Mouse (Mus musculus): Measurements from ENCODE around the gene Shisa7. TPM values are rescaled to one million over a fixed set of nuclear protein-coding genes. Genes with fewer than 3 reads are reported as not detected.
A peak's percentile ranks its signal among the peaks of the same experiment; 100 is the strongest.
"Not testable (repeated sequence)": the region's sequence is repeated elsewhere in the genome, so short reads cannot be mapped to it uniquely, and the experiment has no call there.

Shisa7 gene
- polyA plus RNA-seq, 1 experiment from 2014 or later: 0.44 TPM

DNA sequence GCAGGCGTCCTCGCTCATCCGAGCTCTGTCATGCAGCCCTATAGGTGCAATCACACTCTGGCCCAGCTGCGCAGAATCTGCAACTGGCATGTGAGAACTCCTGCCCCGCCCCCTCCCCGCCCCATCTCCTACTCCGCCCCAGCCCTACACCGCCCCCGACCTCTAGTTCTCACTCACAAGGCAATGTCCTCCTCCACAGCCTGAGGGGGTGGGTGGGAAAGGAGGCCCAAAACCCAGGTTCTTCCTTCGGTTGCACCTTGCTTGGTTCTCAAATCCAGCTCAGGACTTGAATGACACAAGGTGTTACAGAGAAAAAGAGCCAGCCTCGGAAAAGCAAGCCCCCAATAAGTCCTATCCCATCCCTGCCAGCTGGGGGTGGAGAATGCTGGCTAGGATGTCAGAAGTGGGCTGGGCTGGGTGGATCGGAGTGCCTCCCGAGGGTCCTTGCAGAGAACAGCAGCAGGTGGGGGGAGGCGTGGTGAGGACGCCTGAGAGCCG, 1.8 kb downstream of the Shisa7 start:
- under 1% methylated on average over 16 of the region's 16 CpGs for WGBS
- Histone ChIP-seq H3K27me3 (replicated peaks) (peaks cover 42% of the 10 kb centered on the region), H3K4me3 (replicated peaks) (peak overlapping the region; percentile 16; the same call in 1 of the 2 replicates), H3K9ac (no peak overlapping the region), H3K9me3 (no peaks in the 10 kb centered on the region), H3K36me3 (no peaks in the 10 kb centered on the region), H3K4me2 (peak overlapping the region; percentile 87), H3K27ac (no peak overlapping the region), H3K4me1 (peaks cover 23% of the 10 kb centered on the region)
- ATAC-seq (ENCODE audit: insufficient read depth, low FRiP score, low read depth): peak; percentile 69

DNA sequence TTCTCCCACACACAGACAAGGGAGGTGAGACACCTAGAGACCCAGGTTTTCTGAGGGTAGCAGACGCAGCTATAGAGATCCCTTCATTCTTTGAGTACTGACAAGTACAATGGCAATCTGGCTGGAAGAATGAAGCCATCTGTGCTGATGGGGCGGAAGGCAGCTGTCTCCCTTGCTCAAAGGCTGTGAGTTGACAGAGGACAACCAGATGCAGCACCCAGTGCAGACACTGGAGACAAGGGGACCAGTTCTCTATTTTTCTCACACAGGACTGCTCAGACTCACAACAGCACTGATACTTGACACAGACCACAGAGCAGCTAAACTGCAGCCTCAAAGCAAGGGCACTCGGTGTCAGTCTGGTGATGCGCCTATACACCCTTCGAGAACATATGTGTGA, 2.4 kb downstream of the Shisa7 start:
- no peak overlapping the region for H3K4me2 ChIP-seq
- ATAC-seq (ENCODE audit: insufficient read depth, low FRiP score, low read depth): no peak
- peaks cover 44% of the 10 kb centered on the region for H3K27me3 ChIP-seq (replicated peaks)
- H3K9me3 ChIP-seq: no peaks in the 10 kb centered on the region
- no peak overlapping the region for H3K9ac ChIP-seq
- WGBS: 51% methylated on average over 5 of the region's 5 CpGs
- H3K4me1 ChIP-seq: peaks cover 23% of the 10 kb centered on the region
- H3K4me3 ChIP-seq (replicated peaks): no peak overlapping the region
- H3K36me3 ChIP-seq: no peaks in the 10 kb centered on the region
- H3K27ac ChIP-seq: no peak overlapping the region

DNA sequence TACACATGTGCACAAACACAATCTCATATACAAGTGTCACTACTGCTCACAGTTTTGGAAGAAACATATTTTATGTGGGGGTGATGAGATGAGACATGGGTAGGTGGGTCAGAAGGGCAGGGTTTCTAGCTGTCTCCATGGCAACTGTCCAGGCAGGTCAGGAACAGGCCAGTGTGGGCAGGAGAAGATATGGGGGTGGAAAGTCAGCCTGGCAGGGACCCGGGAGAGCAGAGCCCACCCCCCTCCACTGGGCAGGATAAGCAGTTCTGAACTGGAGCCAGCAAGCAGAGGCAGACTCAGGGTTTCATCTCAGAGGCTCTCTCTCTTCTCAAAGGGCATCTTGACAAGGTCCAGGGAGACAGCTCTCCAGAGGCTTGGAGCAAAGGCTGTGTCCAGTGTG, 6.9 kb downstream of the Shisa7 start:
- Histone ChIP-seq H3K4me3 (replicated peaks) (no peak overlapping the region), H3K27ac (no peak overlapping the region), H3K36me3 (no peaks in the 10 kb centered on the region), H3K9me3 (no peaks in the 10 kb centered on the region), H3K9ac (no peak overlapping the region), H3K27me3 (replicated peaks) (peaks cover 44% of the 10 kb centered on the region), H3K4me1 (peaks cover 11% of the 10 kb centered on the region), H3K4me2 (no peak overlapping the region)
- 0% methylated on average over 1 of the region's 1 CpGs for WGBS
- ATAC-seq (ENCODE audit: insufficient read depth, low FRiP score, low read depth): no peak

DNA sequence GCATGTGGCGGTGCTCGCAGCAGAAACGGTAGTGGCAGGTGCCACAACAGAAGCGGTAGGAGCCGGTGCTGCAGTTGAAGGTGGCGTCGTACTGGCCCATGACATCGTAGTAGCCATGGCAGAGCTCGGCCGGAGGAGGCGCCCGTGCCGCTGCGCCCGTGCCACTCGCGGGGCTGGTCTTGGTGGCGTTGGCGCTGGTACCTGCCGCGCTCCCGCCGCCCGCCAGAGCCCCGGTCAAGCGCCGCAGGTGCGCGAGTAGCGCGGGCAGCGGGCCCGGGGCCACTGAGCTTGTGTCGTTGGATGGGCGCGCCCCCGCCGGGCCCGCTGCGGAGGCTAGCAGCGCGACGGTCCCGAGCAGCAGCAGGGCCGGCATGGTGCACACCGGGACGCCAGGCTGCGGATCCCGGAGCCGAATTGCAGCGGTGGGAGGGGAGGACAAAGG, 8.1 kb downstream of the Shisa7 start:
- H3K4me2 ChIP-seq: peak overlapping the region; percentile 88
- H3K4me1 ChIP-seq: peaks cover 8% of the 10 kb centered on the region
- H3K9me3 ChIP-seq: no peaks in the 10 kb centered on the region
- H3K27me3 ChIP-seq (replicated peaks): peaks cover 32% of the 10 kb centered on the region
- no peak overlapping the region for H3K27ac ChIP-seq
- no peaks in the 10 kb centered on the region for H3K36me3 ChIP-seq
- WGBS: under 1% methylated on average over 51 of the region's 51 CpGs
- H3K9ac ChIP-seq: peak overlapping the region; percentile 16; the same call in 1 of the 2 replicates
- peak; percentile 86; the same call in 1 of the 2 replicates for ATAC-seq (ENCODE audit: insufficient read depth, low FRiP score, low read depth)
- H3K4me3 ChIP-seq (replicated peaks): peak overlapping the region; percentile 46

DNA sequence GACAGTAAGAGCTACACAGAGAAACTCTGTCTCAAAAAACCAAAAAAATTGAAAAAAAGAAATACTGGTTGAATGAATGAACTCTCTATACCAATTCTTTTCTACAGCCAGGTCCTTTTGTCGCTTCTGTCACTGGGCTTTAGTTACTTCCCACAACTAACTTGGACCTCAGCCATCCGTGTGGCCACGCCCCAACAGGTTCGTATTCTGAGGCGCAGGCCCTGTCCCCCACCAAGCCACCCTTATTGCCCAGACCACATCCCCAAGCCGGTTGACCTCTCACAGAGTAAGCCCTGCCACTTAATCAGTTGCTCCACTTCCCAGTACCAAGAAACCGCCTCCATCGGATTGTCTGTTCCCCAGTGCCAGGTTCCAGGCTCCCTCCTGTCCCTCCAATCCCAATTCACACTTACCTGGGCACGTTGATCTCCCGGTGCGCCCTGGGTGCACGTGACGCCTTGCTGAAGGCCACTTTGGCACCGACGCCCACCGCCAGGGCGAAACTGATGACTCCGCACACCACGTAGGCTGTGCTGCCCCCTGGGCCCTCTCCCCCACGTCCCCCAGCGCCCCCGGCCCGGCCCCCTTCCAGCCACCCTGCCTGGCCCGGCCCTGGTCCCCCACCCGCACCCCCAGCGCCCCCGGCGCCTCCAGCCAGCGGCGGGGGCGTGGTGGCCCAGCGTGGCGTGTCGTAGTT, 8.7 kb downstream of the Shisa7 start:
- Histone ChIP-seq H3K9ac (peak overlapping the region; percentile 16; the same call in 1 of the 2 replicates), H3K4me2 (peak overlapping the region; percentile 88), H3K27me3 (replicated peaks) (peaks cover 32% of the 10 kb centered on the region), H3K4me1 (peaks cover 8% of the 10 kb centered on the region), H3K27ac (no peak overlapping the region), H3K9me3 (no peaks in the 10 kb centered on the region), H3K4me3 (replicated peaks) (peak overlapping the region; percentile 46), H3K36me3 (no peaks in the 10 kb centered on the region)
- WGBS: 4% methylated on average over 33 of the region's 34 CpGs
- ATAC-seq (ENCODE audit: insufficient read depth, low FRiP score, low read depth): no peak; the same call in 1 of the 2 replicates

DNA sequence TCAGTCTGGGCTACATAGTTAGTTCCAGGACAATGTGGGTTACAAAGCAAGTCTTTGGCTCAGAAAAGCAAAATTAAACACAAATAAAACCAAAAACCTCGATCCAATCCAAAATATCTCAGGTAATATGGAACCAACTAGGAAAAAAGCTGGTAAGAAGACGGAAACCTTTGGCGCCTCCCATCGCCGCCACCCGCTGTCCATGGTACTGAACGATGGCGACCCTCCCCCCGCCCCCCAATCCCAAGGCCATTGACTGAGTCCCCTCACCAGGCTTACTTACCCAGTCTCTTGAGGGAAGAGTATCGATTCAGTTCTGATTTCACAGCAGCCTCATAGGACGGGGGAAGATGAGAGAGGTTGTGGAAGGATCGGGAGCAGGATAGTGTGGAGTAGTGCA, 14.0 kb downstream of the Shisa7 start:
- Histone ChIP-seq H3K4me2 (no peak overlapping the region), H3K27me3 (replicated peaks) (peaks cover 17% of the 10 kb centered on the region), H3K4me1 (no peaks in the 10 kb centered on the region), H3K9me3 (no peaks in the 10 kb centered on the region), H3K4me3 (replicated peaks) (no peak overlapping the region), H3K36me3 (no peaks in the 10 kb centered on the region), H3K27ac (no peak overlapping the region), H3K9ac (no peak overlapping the region)
- no peak for ATAC-seq (ENCODE audit: insufficient read depth, low FRiP score, low read depth)
- WGBS: 8% methylated on average over 12 of the region's 12 CpGs

DNA sequence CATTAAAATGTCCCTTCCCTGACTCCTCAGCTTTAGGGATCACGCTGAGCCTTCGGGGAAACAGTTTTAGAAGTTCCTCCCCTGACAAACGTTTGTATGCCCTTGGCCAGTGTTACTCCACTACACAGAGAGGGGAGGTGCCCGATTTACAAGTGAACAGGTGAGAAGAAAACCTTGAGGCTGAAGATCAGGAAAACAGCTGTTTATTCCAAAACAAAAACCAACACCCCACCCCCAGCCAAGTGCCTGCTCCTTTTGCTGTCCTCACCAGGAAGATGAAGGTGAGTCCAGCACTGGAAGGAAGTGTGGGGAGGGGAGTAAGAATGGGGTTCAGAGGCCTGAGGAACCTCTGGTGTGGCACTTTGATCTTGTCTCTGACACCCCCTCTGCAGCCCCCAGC, 19.1 kb downstream of the Shisa7 start:
- H3K4me2 ChIP-seq: no peak overlapping the region
- H3K27me3 ChIP-seq (replicated peaks): no peaks in the 10 kb centered on the region
- no peak overlapping the region for H3K4me3 ChIP-seq (replicated peaks)
- no peaks in the 10 kb centered on the region for H3K9me3 ChIP-seq
- H3K36me3 ChIP-seq: no peaks in the 10 kb centered on the region
- WGBS: 40% methylated on average over 4 of the region's 4 CpGs
- no peak overlapping the region for H3K9ac ChIP-seq
- peak; percentile 16; the same call in 1 of the 2 replicates for ATAC-seq (ENCODE audit: insufficient read depth, low FRiP score, low read depth)
- H3K4me1 ChIP-seq: no peaks in the 10 kb centered on the region
- H3K27ac ChIP-seq: no peak overlapping the region

DNA sequence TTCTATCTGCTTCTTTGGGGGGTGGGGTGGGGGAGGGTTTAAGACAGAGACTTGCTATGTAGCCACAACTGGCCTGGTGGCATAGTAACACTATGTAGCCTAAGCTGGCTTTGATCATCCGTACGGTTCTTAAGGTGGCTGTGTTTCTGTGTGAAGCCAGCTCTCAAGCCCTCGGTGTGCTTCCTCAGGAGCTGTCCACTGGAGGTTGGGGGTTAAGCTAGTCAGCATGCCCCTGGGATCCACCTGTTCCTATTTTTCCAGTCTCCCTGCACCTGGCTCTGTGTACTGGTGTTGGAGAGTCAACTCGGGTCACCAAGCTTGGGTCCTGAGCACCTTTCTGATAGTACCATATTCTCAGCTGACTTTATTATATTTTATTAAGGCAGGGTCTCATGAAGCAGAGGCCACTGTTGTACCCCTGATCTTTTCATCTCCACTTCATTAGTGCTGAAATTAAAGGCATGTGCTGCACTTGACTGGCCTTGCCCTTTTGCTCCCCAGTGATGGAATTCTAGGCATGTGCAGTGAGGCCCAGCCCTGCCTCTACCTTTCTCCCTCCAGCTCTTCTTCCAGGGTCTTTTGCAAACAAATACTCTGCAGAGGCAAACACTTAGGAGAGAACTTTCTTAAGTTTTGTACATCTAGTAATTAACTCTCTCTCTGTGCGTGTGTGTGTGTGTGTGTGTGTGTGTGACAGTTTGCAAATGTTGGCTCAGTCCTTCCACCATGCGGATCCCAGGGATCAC, 22.2 kb downstream of the Shisa7 start:
- ATAC-seq (ENCODE audit: insufficient read depth, low FRiP score, low read depth): no peak
- Histone ChIP-seq H3K4me2 (no peak overlapping the region), H3K27me3 (replicated peaks) (no peaks in the 10 kb centered on the region), H3K4me3 (replicated peaks) (no peak overlapping the region), H3K4me1 (no peaks in the 10 kb centered on the region), H3K9me3 (no peaks in the 10 kb centered on the region), H3K27ac (no peak overlapping the region), H3K36me3 (no peaks in the 10 kb centered on the region), H3K9ac (no peak overlapping the region)
- 50% methylated on average over 6 of the region's 6 CpGs for WGBS

DNA sequence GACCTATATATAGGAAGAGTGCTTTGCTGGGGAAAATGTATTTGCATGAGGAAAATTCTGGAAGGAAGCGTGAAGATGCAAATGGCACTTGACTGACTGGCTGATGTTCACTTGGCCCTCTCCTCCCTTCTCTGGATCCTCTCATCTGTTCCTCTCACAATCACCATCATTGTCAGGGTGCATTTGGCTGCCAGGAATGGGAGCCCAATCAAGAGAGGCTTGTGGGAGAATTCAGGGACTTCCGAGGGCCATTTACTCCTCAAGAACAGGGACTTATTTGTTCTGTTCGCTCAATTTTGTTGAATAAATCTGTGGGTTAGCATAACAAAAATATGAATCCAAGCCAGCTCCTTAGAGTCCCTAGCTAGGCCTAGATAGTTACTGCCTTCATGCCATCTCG, 22.8 kb downstream of the Shisa7 start:
- no peaks in the 10 kb centered on the region for H3K36me3 ChIP-seq
- H3K27me3 ChIP-seq (replicated peaks): no peaks in the 10 kb centered on the region
- no peak overlapping the region for H3K9ac ChIP-seq
- no peak for ATAC-seq (ENCODE audit: insufficient read depth, low FRiP score, low read depth)
- 72% methylated on average over 4 of the region's 4 CpGs for WGBS
- no peak overlapping the region for H3K27ac ChIP-seq
- H3K9me3 ChIP-seq: no peaks in the 10 kb centered on the region
- no peaks in the 10 kb centered on the region for H3K4me1 ChIP-seq
- H3K4me3 ChIP-seq (replicated peaks): no peak overlapping the region
- H3K4me2 ChIP-seq: no peak overlapping the region

DNA sequence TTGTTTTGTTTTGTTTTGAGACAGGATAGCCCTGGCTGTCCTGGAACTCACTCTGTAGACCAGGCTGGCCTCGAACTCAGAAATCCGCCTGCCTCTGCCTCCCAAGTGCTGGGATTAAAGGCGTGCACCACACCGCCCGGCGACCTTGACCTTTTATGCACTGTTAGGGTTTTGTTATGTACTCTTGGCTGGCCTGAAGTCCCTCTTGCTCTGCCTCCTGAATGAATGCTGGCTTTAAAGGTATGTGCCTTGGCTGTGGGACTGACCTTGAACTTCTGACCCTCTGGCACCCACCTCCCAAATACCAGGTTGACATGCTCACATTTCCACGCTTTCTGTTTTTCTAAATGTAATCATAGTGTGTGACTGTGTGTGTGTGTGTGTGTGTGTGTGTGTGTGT, 23.6 kb downstream of the Shisa7 start:
- H3K9ac ChIP-seq; H3K4me1 ChIP-seq; H3K36me3 ChIP-seq; H3K27ac ChIP-seq; H3K9me3 ChIP-seq; H3K27me3 ChIP-seq (replicated peaks); H3K4me2 ChIP-seq; H3K4me3 ChIP-seq (replicated peaks); ATAC-seq (ENCODE audit: insufficient read depth, low FRiP score, low read depth): not testable (repeated sequence)
- WGBS: 89% methylated on average over 7 of the region's 7 CpGs

DNA sequence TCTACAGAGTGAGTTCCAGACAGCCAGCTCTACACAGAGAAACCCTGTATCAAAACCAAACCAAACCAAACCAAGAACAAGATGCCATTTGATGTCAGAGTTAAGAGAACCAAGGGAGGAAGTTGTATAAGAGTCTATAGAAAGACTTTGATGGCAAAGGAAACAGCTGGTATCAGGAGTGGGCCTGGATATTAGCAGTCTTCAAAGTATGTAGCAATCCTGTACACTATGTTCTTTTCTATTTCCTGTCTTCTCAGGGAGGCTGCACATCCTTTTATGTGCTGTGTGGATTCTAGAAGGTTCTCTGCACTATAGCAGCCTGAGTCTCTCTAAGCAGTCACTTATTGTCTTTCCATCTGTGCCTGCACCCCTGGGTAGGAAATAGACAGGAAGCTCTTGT, 27.9 kb downstream of the Shisa7 start:
- Histone ChIP-seq H3K36me3 (no peaks in the 10 kb centered on the region), H3K4me1 (peaks cover 6% of the 10 kb centered on the region; the same call in 1 of the 2 replicates), H3K9ac (no peak overlapping the region), H3K27me3 (replicated peaks) (no peaks in the 10 kb centered on the region), H3K9me3 (no peaks in the 10 kb centered on the region), H3K4me3 (replicated peaks) (no peak overlapping the region), H3K27ac (no peak overlapping the region), H3K4me2 (no peak overlapping the region)
- ATAC-seq (ENCODE audit: insufficient read depth, low FRiP score, low read depth): no peak

DNA sequence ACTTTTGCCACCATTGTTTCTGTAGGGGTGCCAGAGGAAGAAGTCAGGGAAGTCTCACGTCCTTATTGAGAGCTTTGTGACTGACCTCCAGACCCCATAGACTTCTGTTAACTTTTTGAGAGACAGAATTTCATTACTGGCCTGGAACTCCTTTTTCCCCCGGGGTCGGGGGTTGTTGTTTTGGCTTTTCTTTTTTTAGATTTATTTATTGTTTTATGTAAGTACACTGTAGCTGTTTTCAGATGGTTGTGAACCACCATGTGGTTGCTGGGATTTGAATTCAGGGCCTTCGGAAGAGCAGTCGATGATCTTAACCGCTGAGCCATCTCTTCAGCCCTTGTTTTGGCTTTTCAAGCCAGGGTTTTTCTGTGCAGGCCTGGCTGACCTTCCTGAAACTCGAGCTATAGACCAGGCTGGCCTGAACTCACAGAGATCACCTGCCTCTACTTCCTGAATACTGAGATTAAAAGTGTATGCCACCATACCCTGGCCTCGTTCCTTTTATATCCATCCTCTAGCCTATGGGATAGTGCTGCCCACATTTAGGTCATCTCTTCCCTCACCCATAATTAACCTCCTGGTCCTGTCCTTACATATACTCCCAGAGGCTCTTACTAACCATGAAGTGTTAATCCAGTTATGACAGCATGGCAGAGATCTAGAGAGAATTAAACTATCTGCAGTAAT, 31.2 kb downstream of the Shisa7 start:
- H3K9ac ChIP-seq: peak overlapping the region; percentile 27; the same call in 1 of the 2 replicates
- H3K27me3 ChIP-seq (replicated peaks): no peaks in the 10 kb centered on the region
- H3K36me3 ChIP-seq: peaks cover 10% of the 10 kb centered on the region; the same call in 1 of the 2 replicates
- peaks cover 26% of the 10 kb centered on the region for H3K4me1 ChIP-seq
- H3K9me3 ChIP-seq: no peaks in the 10 kb centered on the region
- no peak for ATAC-seq (ENCODE audit: insufficient read depth, low FRiP score, low read depth)
- H3K27ac ChIP-seq: peak overlapping the region; percentile 90
- peak overlapping the region; percentile 64 for H3K4me2 ChIP-seq
- H3K4me3 ChIP-seq (replicated peaks): peak overlapping the region; percentile 86
- WGBS: 19% methylated on average over 8 of the region's 8 CpGs

Measured in stomach, embryonic 15.5 days (tissue).